Mouse (Mus musculus) Patski (cell line): ENCODE data around the gene Fgf13. TPM values are rescaled to one million over a fixed set of nuclear protein-coding genes. Genes with fewer than 3 reads are reported as not detected.

Source experiments
- ATAC-seq: fragments of 100-300 bp; one replicate; pipeline ENCODE4 v1.8.0; 2021
- CTCF ChIA-PET: fragments of 350-600 bp; sonication (Branson Sonifier 250); formaldehyde crosslinking; loops from one replicate; lab custom pipeline; 2022; ENCODE audit warnings: inconsistent platforms; lab: Charles Lee
- POLR2A ChIA-PET: fragments of 350-600 bp; sonication (Branson Sonifier 250); formaldehyde crosslinking; loops from one replicate; lab custom pipeline; 2022; ENCODE audit warnings: antibody characterized with exemption, inconsistent platforms; lab: Charles Lee
- DNase-seq: peaks from one replicate; pipeline ENCODE4 v3.0.0-alpha.2; 2011; ENCODE audit warnings: low read depth, low spot score
- H3K27me3 ChIP-seq: fragments of 371-371 bp; one replicate; pipeline ENCODE4 v1.5.1; 2021
- CTCF ChIP-seq: fragments of 100-300 bp; IDR thresholded peaks from one replicate; pipeline ENCODE4 v1.5.1; 2021
- in situ Hi-C: fragments of 300-500 bp; cut with MboI; formaldehyde crosslinking; loops from 3 replicates; pipeline ENCODE4 v1.11.1; 2018; ENCODE audit warnings: low pct_unique_long_range_greater_than_20kb, mixed read lengths
- polyA plus RNA-seq: library from polyadenylated mRNA; unstranded; gene quantifications from one replicate; pipeline ENCODE4 v1.2.3, GENCODE M21; 2021

The Fgf13 gene
- polyA plus RNA-seq: not detected

GRCm38 (mm10) chrX:59567695-59568431 is at the start of gene Fgf13:
Gene Fgf13, minus strand, starts transcription at chrX:59568071.
- DNase-seq: no peak
- in situ Hi-C loops: no loop called here
- H3K27me3 ChIP-seq: peaks cover 23% of the 10 kb centered on the region
- POLR2A ChIA-PET: no interaction called here
- no peak for TF ChIP-seq CTCF
- no peak for ATAC-seq
- CTCF ChIA-PET: no interaction called here

DNA sequence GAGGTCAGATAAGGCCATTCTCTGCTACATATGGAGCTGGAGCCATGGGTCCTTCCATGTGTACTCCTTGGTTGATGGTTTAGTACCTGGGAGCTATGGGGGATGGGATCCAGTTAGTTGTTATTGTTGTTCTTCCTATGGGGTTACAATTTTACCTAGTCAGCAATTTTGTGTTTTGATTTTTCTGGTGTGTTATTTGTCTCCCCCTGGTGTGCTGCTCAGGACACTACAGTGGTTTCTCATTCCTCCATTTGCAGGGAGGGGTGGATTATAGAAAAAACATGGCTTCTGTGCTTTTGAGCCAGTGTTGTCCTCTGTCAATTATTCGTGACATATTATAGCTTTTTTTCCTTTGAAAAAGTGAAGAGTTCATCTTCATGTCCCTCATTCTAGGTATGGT is 38.7 kb upstream of the Fgf13 start:
- ATAC-seq: no peak
- in situ Hi-C loops: no loop called here
- TF ChIP-seq CTCF: no peak
- CTCF ChIA-PET: no interaction called here
- DNase-seq: no peak
- POLR2A ChIA-PET: no interaction called here
- peaks cover 11% of the 10 kb centered on the region for H3K27me3 ChIP-seq

DNA sequence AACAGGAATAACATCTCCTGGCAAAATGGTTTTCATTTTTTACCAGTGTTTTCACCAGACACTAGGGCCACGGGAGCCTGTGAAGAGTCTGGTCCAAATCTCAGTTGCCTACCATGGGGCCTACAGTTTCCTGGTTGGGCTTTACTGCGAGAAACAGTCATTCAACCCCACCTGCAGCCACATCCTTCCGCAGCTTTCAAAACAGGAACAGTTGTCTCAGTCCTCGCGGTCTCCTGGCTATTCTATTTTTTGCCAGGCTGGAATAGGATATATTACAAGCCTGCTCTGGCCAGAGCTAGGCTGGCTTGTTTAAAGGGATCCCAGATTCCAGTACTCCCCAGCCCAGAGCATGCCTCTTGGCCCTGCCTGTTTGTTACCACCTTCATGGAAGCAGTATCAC is 21.2 kb upstream of the Fgf13 start:
- H3K27me3 ChIP-seq: peaks cover 18% of the 10 kb centered on the region
- no peak for ATAC-seq
- DNase-seq: no peak
- CTCF ChIA-PET: no interaction called here
- POLR2A ChIA-PET: no interaction called here
- in situ Hi-C loops: no loop called here
- TF ChIP-seq CTCF: no peak

GRCm38 (mm10) chrX:59585508-59586186 is 17.8 kb upstream of the Fgf13 start:
- CTCF ChIA-PET: no interaction called here
- in situ Hi-C loops: no loop called here
- POLR2A ChIA-PET: no interaction called here
- no peak for ATAC-seq
- TF ChIP-seq CTCF: no peak
- H3K27me3 ChIP-seq: peaks cover 43% of the 10 kb centered on the region
- DNase-seq: no peak

- peaks cover 53% of the 10 kb centered on the region for H3K27me3 ChIP-seq
- ChIA-PET POLR2A (no interaction called here), CTCF (no interaction called here)
- ATAC-seq (no peak), DNase-seq (no peak)
- in situ Hi-C loops: no loop called here
- TF ChIP-seq CTCF: no peak
Observed at GRCm38 (mm10) chrX:59584034-59584433, 16.2 kb upstream of the Fgf13 start.

- POLR2A ChIA-PET: no interaction called here
- no peak for ATAC-seq
- H3K27me3 ChIP-seq: peaks cover 24% of the 10 kb centered on the region
- CTCF ChIA-PET: no interaction called here
- in situ Hi-C loops: no loop called here
- TF ChIP-seq CTCF: no peak
- DNase-seq: no peak
Observed at GRCm38 (mm10) chrX:59566826-59567694, 811 bp downstream of the Fgf13 start.

- H3K27me3 ChIP-seq: peaks cover 27% of the 10 kb centered on the region
- no peak for DNase-seq
- CTCF ChIA-PET: no interaction called here
- POLR2A ChIA-PET: no interaction called here
- no peak for TF ChIP-seq CTCF
- ATAC-seq: no peak
- in situ Hi-C loops: no loop called here
Observed at GRCm38 (mm10) chrX:59566017-59566679, 1.7 kb downstream of the Fgf13 start.

DNA sequence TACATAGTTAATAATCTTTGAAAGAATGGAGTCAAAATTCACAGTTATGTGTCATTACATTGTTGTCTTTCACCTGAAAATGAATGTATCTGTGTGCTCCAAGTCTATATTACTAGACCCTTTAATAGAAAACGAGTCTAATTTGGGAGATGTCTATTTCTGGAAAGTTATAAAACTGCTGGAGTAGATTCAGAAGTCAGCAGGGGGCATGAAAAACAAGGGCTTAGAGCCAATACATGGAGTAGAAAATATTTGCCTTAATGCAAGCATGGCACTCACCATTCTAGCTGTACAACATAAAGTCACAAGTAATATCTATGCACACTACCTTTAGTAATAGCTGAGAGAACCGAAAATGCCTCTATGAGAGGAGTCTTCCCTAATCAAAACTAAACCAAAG is 19.9 kb downstream of the Fgf13 start:
- no peak for TF ChIP-seq CTCF
- H3K27me3 ChIP-seq: peaks cover 42% of the 10 kb centered on the region
- POLR2A ChIA-PET: no interaction called here
- CTCF ChIA-PET: no interaction called here
- ATAC-seq: no peak
- in situ Hi-C loops: no loop called here
- DNase-seq: no peak

DNA sequence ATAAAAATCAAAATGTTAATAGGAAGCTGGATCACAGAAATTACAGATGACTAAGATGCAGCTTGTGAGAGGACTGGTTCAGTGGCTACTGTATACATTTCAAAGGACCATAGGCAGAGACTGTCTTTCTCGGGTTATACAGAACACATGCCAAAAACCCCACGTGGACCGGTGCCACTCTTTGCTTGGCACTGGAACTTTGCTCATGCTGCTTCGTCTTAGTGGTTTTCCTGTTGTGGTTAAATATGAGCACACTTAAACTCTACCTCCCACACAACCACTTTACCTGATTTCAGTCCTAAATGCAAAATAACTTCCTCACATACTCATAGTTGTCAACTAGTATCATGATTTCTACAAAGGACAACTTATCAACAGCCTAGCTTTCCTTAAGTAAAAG is 59.6 kb downstream of the Fgf13 start:
- DNase-seq: no peak
- ATAC-seq: no peak
- POLR2A ChIA-PET: no interaction called here
- H3K27me3 ChIP-seq: peaks cover 45% of the 10 kb centered on the region
- no peak for TF ChIP-seq CTCF
- CTCF ChIA-PET: no interaction called here
- in situ Hi-C loops: no loop called here

- peaks cover 36% of the 10 kb centered on the region for H3K27me3 ChIP-seq
- in situ Hi-C loops: no loop called here
- CTCF ChIA-PET: no interaction called here
- ATAC-seq (no peak), DNase-seq (no peak)
- TF ChIP-seq CTCF: no peak
- POLR2A ChIA-PET: interaction anchor here (0.6 to 0.9 kb wide), 2 partner anchors 36 to 1423 kb away, joined by 3 read pairs; no protein-coding TSS in a partner anchor
Observed at GRCm38 (mm10) chrX:59493388-59493787, 74.5 kb downstream of the Fgf13 start.
